Mouse (Mus musculus) C2C12 (cell line): ENCODE results near the gene Dnah3.

ENCODE experiments used
- CEBPB ChIP-seq: IDR thresholded peaks from one replicate; pipeline ENCODE4 v1.6.1; 2011; ENCODE audit warnings: low read depth, mild to moderate bottlenecking, control low read depth, moderate library complexity
- CTCF ChIP-seq: IDR thresholded peaks from one replicate; pipeline ENCODE4 v1.5.1; 2011; ENCODE audit not compliant: control insufficient read depth, insufficient read depth, insufficient read length
- FOSL1 ChIP-seq: IDR thresholded peaks from one replicate; pipeline ENCODE4 v1.8.0; 2011; ENCODE audit warnings: mild to moderate bottlenecking, low read length; ENCODE audit not compliant: poor library complexity, insufficient read depth, severe bottlenecking
- MAX ChIP-seq: IDR thresholded peaks from one replicate; pipeline ENCODE4 v1.6.1; 2011; ENCODE audit warnings: mild to moderate bottlenecking, control low read depth
- MYOG ChIP-seq: IDR thresholded peaks from one replicate; pipeline ENCODE4 v1.6.1; 2011; ENCODE audit not compliant: control insufficient read depth, insufficient read length; ENCODE audit errors: extremely low read depth
- USF1 ChIP-seq: IDR thresholded peaks from one replicate; pipeline ENCODE4 v1.6.1; 2011; ENCODE audit warnings: low read depth, mild to moderate bottlenecking, control low read depth, moderate library complexity

DNA sequence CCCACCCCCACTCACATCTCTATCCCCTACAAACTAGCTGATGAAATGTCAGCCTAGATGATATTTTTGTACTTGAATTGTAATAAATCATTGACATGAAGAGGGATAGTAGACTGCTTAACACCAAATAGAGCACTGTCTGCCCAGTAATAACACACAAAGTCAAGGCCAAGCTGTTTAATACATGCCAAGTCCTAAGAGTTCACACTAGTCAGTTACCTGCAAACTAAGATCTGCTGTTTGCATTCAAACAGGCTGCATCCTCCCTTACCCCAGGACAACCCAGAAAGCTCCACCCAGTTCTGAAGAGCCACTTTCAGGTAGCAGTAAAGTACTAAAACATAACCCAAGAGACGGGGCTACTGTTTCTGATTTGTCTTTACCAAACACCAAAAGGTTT is 202.9 kb downstream of the Dnah3 start:
- no peak for TF ChIP-seq CTCF
- no peak for TF ChIP-seq CEBPB
- TF ChIP-seq MAX, result no peak
- no peak for TF ChIP-seq FOSL1
- no peak for TF ChIP-seq USF1
- TF ChIP-seq MYOG, result no peak
